Mouse (Mus musculus) limb, embryonic 13.5 days (tissue): ENCODE data around the gene Arhgef38. TPM values are rescaled to one million over a fixed set of nuclear protein-coding genes. Genes with fewer than 3 reads are reported as not detected.

Experiments used
- ATAC-seq: fragments of 200-750 bp; cut with Nextera tagmentation; 2 replicates; pipeline ENCODE4 v1.8.0; 2017; ENCODE audit warnings: low read depth, moderate number of reproducible peaks, moderate TSS enrichment; ENCODE audit not compliant: low FRiP score
- H3K27ac ChIP-seq: fragments of 300-500 bp; sonication (generic); 2 replicates; pipeline ENCODE4 v1.5.1; 2015; ENCODE audit warnings: inconsistent platforms, mild to moderate bottlenecking, moderate library complexity
- H3K27me3 ChIP-seq: fragments of 300-500 bp; sonication (generic); 2 replicates; pipeline ENCODE4 v1.6.1; 2015; ENCODE audit warnings: mild to moderate bottlenecking, inconsistent platforms
- H3K36me3 ChIP-seq: fragments of 300-500 bp; sonication (generic); 2 replicates; pipeline ENCODE4 v1.6.1; 2015; ENCODE audit warnings: inconsistent platforms, mild to moderate bottlenecking, moderate library complexity
- H3K4me1 ChIP-seq: fragments of 300-500 bp; sonication (generic); 2 replicates; pipeline ENCODE4 v1.6.1; 2015; ENCODE audit warnings: inconsistent platforms
- H3K4me2 ChIP-seq: fragments of 300-500 bp; sonication (generic); replicated peaks from 2 replicates; pipeline ENCODE4 v1.6.1; 2015; ENCODE audit warnings: inconsistent platforms, mild to moderate bottlenecking, moderate library complexity
- H3K4me3 ChIP-seq: fragments of 300-500 bp; sonication (generic); 2 replicates; pipeline ENCODE4 v1.5.1; 2015; ENCODE audit warnings: moderate library complexity, mild to moderate bottlenecking, inconsistent platforms
- H3K9ac ChIP-seq: fragments of 300-500 bp; sonication (generic); 2 replicates; pipeline ENCODE4 v1.6.1; 2015; ENCODE audit warnings: mild to moderate bottlenecking, inconsistent platforms
- H3K9me3 ChIP-seq: fragments of 300-500 bp; sonication (generic); 2 replicates; pipeline ENCODE4 v1.6.1; 2016; ENCODE audit warnings: inconsistent platforms
- WGBS: fragments of 180-500 bp; shearing (Covaris S2); methylation state at CpG from one replicate; pipeline ENCODE4 v1.1.7; 2015; 5-methylcytosine and 5-hydroxymethylcytosine counted together
- polyA plus RNA-seq: library from polyadenylated mRNA; unstranded; fragments of >200 nt; fragmentation: Nextera tagmentation; extraction: Ambion mirVana; gene quantifications from 2 replicates; pipeline ENCODE4 v1.2.1, GENCODE M21; 2015

Gene Arhgef38
- polyA plus RNA-seq, 1 experiment from 2014 or later: 0.10 TPM

DNA sequence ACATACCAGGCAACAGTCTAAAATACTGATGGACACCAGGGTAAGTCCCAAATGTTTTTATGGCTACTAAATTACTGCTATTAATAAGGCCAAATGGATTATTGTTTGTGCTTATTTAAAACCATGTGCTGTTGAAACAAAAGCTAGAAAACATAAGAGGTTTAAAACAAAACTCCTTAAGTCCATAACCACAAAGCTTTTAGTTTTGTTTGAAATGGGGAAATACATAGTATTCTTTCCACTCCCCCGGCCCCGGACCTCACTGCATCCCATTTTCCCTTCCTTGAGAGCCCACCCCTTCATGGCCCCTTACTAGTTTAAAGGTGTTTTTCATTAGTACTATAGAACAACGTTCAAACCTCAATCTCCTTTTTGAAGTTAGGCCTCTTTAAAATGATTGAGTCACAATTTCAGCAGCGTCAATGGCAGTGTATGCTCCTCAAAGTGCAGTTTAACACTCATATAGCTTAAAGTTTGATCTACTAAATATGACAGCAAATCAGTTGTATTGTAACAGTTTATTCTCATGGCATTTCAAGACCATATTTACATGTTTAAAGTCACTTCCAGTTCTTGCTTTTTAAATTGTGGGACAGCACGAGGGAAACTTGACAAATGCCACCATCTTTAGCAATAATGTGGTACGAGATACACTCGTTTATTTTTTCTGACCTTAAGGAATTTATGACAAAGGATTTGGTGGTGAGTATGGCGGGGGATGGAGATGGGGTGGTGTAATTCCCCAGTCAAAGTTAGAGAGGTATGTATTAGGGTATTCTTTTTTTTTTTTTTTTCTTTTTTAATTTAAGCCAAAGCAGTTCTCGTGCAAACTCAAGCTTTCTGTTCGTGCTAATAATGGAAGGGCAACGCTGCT, 144.3 kb downstream of the Arhgef38 start:
- ATAC-seq: no peak
- Histone ChIP-seq H3K27me3 (no peaks in the 10 kb centered on the region), H3K9ac (peak overlapping the region; percentile 91), H3K4me2 (peak overlapping the region; percentile 73), H3K4me3 (peak overlapping the region; percentile 70), H3K4me1 (peaks cover 35% of the 10 kb centered on the region), H3K9me3 (no peaks in the 10 kb centered on the region), H3K36me3 (no peaks in the 10 kb centered on the region), H3K27ac (peak overlapping the region; percentile 99)
- WGBS: 2% methylated on average over 11 of the region's 11 CpGs

DNA sequence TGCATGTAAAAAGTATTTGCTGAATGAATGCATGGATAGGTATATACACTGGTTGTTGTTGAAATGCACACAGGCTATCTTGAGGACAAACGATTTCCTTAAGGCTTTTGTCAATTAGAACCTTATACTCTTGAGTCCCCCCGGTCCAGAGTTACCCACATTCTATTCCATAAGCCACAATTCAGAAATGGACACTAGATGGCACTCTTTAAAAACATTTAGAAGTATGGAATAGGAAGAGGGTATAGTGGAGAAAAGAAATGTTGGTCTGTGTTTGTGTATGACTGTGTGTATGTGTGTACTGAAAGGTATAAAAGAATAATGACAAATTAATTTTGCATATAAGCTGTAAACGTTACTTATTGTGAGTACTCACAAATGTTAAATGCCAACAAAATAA, 148.9 kb downstream of the Arhgef38 start:
- Histone ChIP-seq H3K4me1 (peaks cover 18% of the 10 kb centered on the region), H3K27me3 (no peaks in the 10 kb centered on the region), H3K4me2 (no peak overlapping the region), H3K9ac (no peak overlapping the region), H3K27ac (no peak overlapping the region), H3K9me3 (no peaks in the 10 kb centered on the region), H3K36me3 (peaks cover 32% of the 10 kb centered on the region), H3K4me3 (no peak overlapping the region)
- 57% methylated on average over 3 of the region's 3 CpGs for WGBS
- peak; percentile 66; the same call in 1 of the 2 replicates for ATAC-seq

DNA sequence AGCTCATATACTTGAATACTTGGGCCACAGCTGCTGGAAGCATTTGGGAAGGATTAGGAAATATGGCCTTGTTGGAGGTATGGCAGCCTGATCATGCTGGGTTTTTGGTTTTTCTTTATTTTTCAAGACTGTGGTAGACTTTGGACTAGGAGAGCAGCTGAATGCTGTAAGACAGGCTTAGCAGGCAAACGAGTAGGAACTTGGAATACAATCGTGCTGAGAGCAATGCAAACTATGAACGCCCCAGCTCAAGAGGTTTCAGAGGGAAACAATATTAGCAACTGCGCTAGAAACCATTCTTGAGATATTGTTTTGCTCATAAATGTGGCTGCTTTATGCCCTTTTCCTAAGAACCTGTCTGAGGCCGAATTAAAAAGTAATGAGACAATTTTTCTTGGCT, 152.0 kb downstream of the Arhgef38 start:
- H3K36me3 ChIP-seq: peaks cover 44% of the 10 kb centered on the region

GRCm38 (mm10) chr3:133075560-133075959, 159.2 kb downstream of the Arhgef38 start:
- Histone ChIP-seq H3K27me3 (no peaks in the 10 kb centered on the region), H3K27ac (no peak overlapping the region), H3K4me1 (no peaks in the 10 kb centered on the region), H3K9me3 (no peaks in the 10 kb centered on the region), H3K4me2 (no peak overlapping the region), H3K9ac (no peak overlapping the region), H3K4me3 (no peak overlapping the region), H3K36me3 (peaks cover 26% of the 10 kb centered on the region)
- ATAC-seq: no peak
- 89% methylated on average over 10 of the region's 10 CpGs for WGBS

More for the DNA sequence above, 152.0 kb downstream of the Arhgef38 start:
- Histone ChIP-seq H3K27me3 (no peaks in the 10 kb centered on the region), H3K4me2 (no peak overlapping the region), H3K27ac (no peak overlapping the region), H3K4me3 (no peak overlapping the region), H3K9ac (no peak overlapping the region), H3K9me3 (no peaks in the 10 kb centered on the region), H3K4me1 (no peaks in the 10 kb centered on the region)
- ATAC-seq: no peak
- WGBS: 88% methylated on average over 5 of the region's 5 CpGs

Other genes with a start within 250 kb of the Arhgef38 start
- gene Ints12, start 143.1 kb downstream of the Arhgef38 start, polyA plus RNA-seq: 25.4 and 25.6 TPM in 2 replicates
- gene Gstcd, start 142.9 kb downstream of the Arhgef38 start, polyA plus RNA-seq: 7.4 and 7.9 TPM in 2 replicates
- 84.0 and 86.6 TPM in 2 replicates for gene Ppa2, start 75.2 kb upstream of the Arhgef38 start, polyA plus RNA-seq